Mouse (Mus musculus) intestine, embryonic 15.5 days (tissue): Measurements from ENCODE around the gene Rln1. TPM values are rescaled to one million over a fixed set of nuclear protein-coding genes. Genes with fewer than 3 reads are reported as not detected.

Experiments used
- ATAC-seq: fragments of 200-750 bp; cut with Nextera tagmentation; 2 replicates; pipeline ENCODE4 v1.8.0; 2017; ENCODE audit warnings: moderate TSS enrichment, moderate library complexity
- H3K27ac ChIP-seq: fragments of 300-500 bp; sonication (generic); 2 replicates; pipeline ENCODE4 v1.5.1; 2015; ENCODE audit warnings: mild to moderate bottlenecking, inconsistent platforms
- H3K27me3 ChIP-seq: fragments of 300-500 bp; sonication (generic); replicated peaks from 2 replicates; pipeline ENCODE4 v1.6.1; 2015; ENCODE audit warnings: inconsistent platforms
- H3K36me3 ChIP-seq: fragments of 300-500 bp; sonication (generic); 2 replicates; pipeline ENCODE4 v1.6.1; 2015; ENCODE audit warnings: inconsistent platforms
- H3K4me1 ChIP-seq: fragments of 300-500 bp; sonication (generic); replicated peaks from 2 replicates; pipeline ENCODE4 v1.6.1; 2015; ENCODE audit warnings: inconsistent platforms
- H3K4me2 ChIP-seq: fragments of 300-500 bp; sonication (generic); replicated peaks from 2 replicates; pipeline ENCODE4 v1.6.1; 2015; ENCODE audit warnings: mild to moderate bottlenecking, inconsistent platforms
- H3K4me3 ChIP-seq: fragments of 300-500 bp; sonication (generic); replicated peaks from 2 replicates; pipeline ENCODE4 v1.5.1; 2015; ENCODE audit warnings: inconsistent platforms
- H3K9ac ChIP-seq: fragments of 300-500 bp; sonication (generic); 2 replicates; pipeline ENCODE4 v1.6.1; 2015; ENCODE audit warnings: inconsistent platforms
- H3K9me3 ChIP-seq: fragments of 300-500 bp; sonication (generic); 2 replicates; pipeline ENCODE4 v1.6.1; 2016; ENCODE audit warnings: inconsistent platforms
- WGBS: fragments of 180-500 bp; shearing (Covaris S2); methylation state at CpG from one replicate; pipeline ENCODE4 v1.1.7; 2015; 5-methylcytosine and 5-hydroxymethylcytosine counted together
- polyA plus RNA-seq: library from polyadenylated mRNA; unstranded; fragments of >200 nt; fragmentation: Nextera tagmentation; extraction: Ambion mirVana; gene quantifications from 2 replicates; pipeline ENCODE4 v1.2.1, GENCODE M21; 2015

Gene Rln1
- polyA plus RNA-seq, 1 experiment from 2014 or later, result 0.21 TPM

- H3K36me3 ChIP-seq, result no peaks in the 10 kb centered on the region
- WGBS, result 84% methylated on average over 3 of the region's 3 CpGs
- H3K27me3 ChIP-seq, result no peaks in the 10 kb centered on the region
- H3K9ac ChIP-seq, result no peak overlapping the region
- no peaks in the 10 kb centered on the region for H3K9me3 ChIP-seq
- H3K4me1 ChIP-seq, result peaks cover 3% of the 10 kb centered on the region; the same call in 1 of the 2 replicates
- no peak overlapping the region for H3K4me3 ChIP-seq
- ATAC-seq, result no peak
- no peak overlapping the region for H3K4me2 ChIP-seq
- H3K27ac ChIP-seq, result no peak overlapping the region
Measured at GRCm38 (mm10) chr19:29368671-29369309, 34.3 kb upstream of the Rln1 start.

GRCm38 (mm10) chr19:29368041-29368440 lies 33.6 kb upstream of the Rln1 start:
- Histone ChIP-seq H3K36me3 (no peaks in the 10 kb centered on the region), H3K4me1 (peaks cover 3% of the 10 kb centered on the region; the same call in 1 of the 2 replicates), H3K4me2 (no peak overlapping the region), H3K27me3 (no peaks in the 10 kb centered on the region), H3K9me3 (no peaks in the 10 kb centered on the region), H3K9ac (no peak overlapping the region), H3K27ac (no peak overlapping the region), H3K4me3 (no peak overlapping the region)
- WGBS, result 91% methylated on average over 2 of the region's 2 CpGs
- ATAC-seq, result no peak

GRCm38 (mm10) chr19:29366969-29367622 lies 32.6 kb upstream of the Rln1 start, which contains the start of the genes Plgrkt and Cd274:
Gene Plgrkt, minus strand, starts transcription at chr19:29367390.
Gene Cd274, plus strand, starts transcription at chr19:29367455.
- 2% methylated on average over 26 of the region's 26 CpGs for WGBS
- peak within 1 kb of the TSS; percentile 29; the same call in 1 of the 2 replicates for H3K27ac ChIP-seq

GRCm38 (mm10) chr19:29366226-29366968 lies 31.9 kb upstream of the Rln1 start:
- Histone ChIP-seq H3K4me3 (peak overlapping the region; percentile 49), H3K27ac (no peak overlapping the region), H3K4me2 (peak overlapping the region; percentile 84), H3K27me3 (no peaks in the 10 kb centered on the region), H3K36me3 (no peaks in the 10 kb centered on the region), H3K9me3 (no peaks in the 10 kb centered on the region), H3K4me1 (peaks cover 3% of the 10 kb centered on the region; the same call in 1 of the 2 replicates), H3K9ac (peak overlapping the region; percentile 29; the same call in 1 of the 2 replicates)
- ATAC-seq, result no peak
- 59% methylated on average over 20 of the region's 20 CpGs for WGBS

More at GRCm38 (mm10) chr19:29366969-29367622, 32.6 kb upstream of the Rln1 start, which contains the start of the genes Plgrkt and Cd274:
- Histone ChIP-seq H3K4me3 (peak within 1 kb of the TSS; percentile 49), H3K36me3 (no peaks in the 10 kb centered on the region), H3K4me1 (peaks cover 3% of the 10 kb centered on the region; the same call in 1 of the 2 replicates), H3K9me3 (no peaks in the 10 kb centered on the region), H3K9ac (peak within 1 kb of the TSS; percentile 29), H3K4me2 (peak within 1 kb of the TSS; percentile 84), H3K27me3 (no peaks in the 10 kb centered on the region)
- peak; percentile 90 for ATAC-seq

GRCm38 (mm10) chr19:29365105-29365504 lies 30.6 kb upstream of the Rln1 start:
- no peak for ATAC-seq
- Histone ChIP-seq H3K4me3 (no peak overlapping the region), H3K27ac (no peak overlapping the region), H3K36me3 (no peaks in the 10 kb centered on the region), H3K4me2 (no peak overlapping the region), H3K9me3 (no peaks in the 10 kb centered on the region), H3K9ac (no peak overlapping the region), H3K4me1 (peaks cover 11% of the 10 kb centered on the region; the same call in 1 of the 2 replicates), H3K27me3 (no peaks in the 10 kb centered on the region)
- WGBS, result 29% methylated on average over 3 of the region's 3 CpGs

- Histone ChIP-seq H3K4me3 (no peak overlapping the region), H3K4me1 (peaks cover 11% of the 10 kb centered on the region; the same call in 1 of the 2 replicates), H3K9me3 (no peaks in the 10 kb centered on the region), H3K4me2 (no peak overlapping the region), H3K27me3 (no peaks in the 10 kb centered on the region), H3K27ac (no peak overlapping the region), H3K9ac (no peak overlapping the region), H3K36me3 (no peaks in the 10 kb centered on the region)
- 78% methylated on average over 5 of the region's 5 CpGs for whole genome bisulfite sequencing
- no peak for ATAC-seq
Measured at GRCm38 (mm10) chr19:29364076-29364475, 29.6 kb upstream of the Rln1 start.

GRCm38 (mm10) chr19:29363557-29363956 lies 29.1 kb upstream of the Rln1 start:
- 88% methylated on average over 7 of the region's 7 CpGs for WGBS
- H3K4me2 ChIP-seq, result no peak overlapping the region
- no peaks in the 10 kb centered on the region for H3K9me3 ChIP-seq
- no peak for ATAC-seq
- no peaks in the 10 kb centered on the region for H3K36me3 ChIP-seq
- H3K27ac ChIP-seq, result no peak overlapping the region
- H3K9ac ChIP-seq, result no peak overlapping the region
- H3K4me3 ChIP-seq, result no peak overlapping the region
- H3K4me1 ChIP-seq, result peaks cover 11% of the 10 kb centered on the region; the same call in 1 of the 2 replicates
- H3K27me3 ChIP-seq, result no peaks in the 10 kb centered on the region

GRCm38 (mm10) chr19:29362173-29362930 lies 27.9 kb upstream of the Rln1 start:
- peaks cover 11% of the 10 kb centered on the region; the same call in 1 of the 2 replicates for H3K4me1 ChIP-seq
- H3K4me3 ChIP-seq, result peak overlapping the region; percentile 65
- ATAC-seq, result peak; percentile 42; the same call in 1 of the 2 replicates
- no peaks in the 10 kb centered on the region for H3K9me3 ChIP-seq
- no peaks in the 10 kb centered on the region for H3K36me3 ChIP-seq
- H3K27ac ChIP-seq, result no peak overlapping the region
- 24% methylated on average over 13 of the region's 13 CpGs for WGBS
- no peaks in the 10 kb centered on the region for H3K27me3 ChIP-seq
- peak overlapping the region; percentile 74 for H3K9ac ChIP-seq
- H3K4me2 ChIP-seq, result peak overlapping the region; percentile 78

GRCm38 (mm10) chr19:29361468-29362130 lies 27.1 kb upstream of the Rln1 start:
- H3K27ac ChIP-seq, result peak overlapping the region; percentile 42; the same call in 1 of the 2 replicates

GRCm38 (mm10) chr19:29360251-29360650 lies 25.8 kb upstream of the Rln1 start:
- no peaks in the 10 kb centered on the region for H3K9me3 ChIP-seq
- peak overlapping the region; percentile 78 for H3K4me2 ChIP-seq
- no peak overlapping the region for H3K9ac ChIP-seq
- no peak for ATAC-seq
- WGBS, result 71% methylated on average over 5 of the region's 5 CpGs
- 0 out of 2 replicates have a peak, but pooled peaks cover 8% of the 10 kb centered on the region for H3K4me1 ChIP-seq
- H3K36me3 ChIP-seq, result no peaks in the 10 kb centered on the region
- H3K27ac ChIP-seq, result no peak overlapping the region
- H3K4me3 ChIP-seq, result no peak overlapping the region; the same call in 1 of the 2 replicates
- no peaks in the 10 kb centered on the region for H3K27me3 ChIP-seq

More at GRCm38 (mm10) chr19:29361468-29362130, 27.1 kb upstream of the Rln1 start:
- Histone ChIP-seq H3K9me3 (no peaks in the 10 kb centered on the region), H3K4me3 (peak overlapping the region; percentile 65), H3K27me3 (no peaks in the 10 kb centered on the region), H3K4me1 (peaks cover 9% of the 10 kb centered on the region; the same call in 1 of the 2 replicates), H3K4me2 (peak overlapping the region; percentile 78), H3K9ac (peak overlapping the region; percentile 74), H3K36me3 (no peaks in the 10 kb centered on the region)
- WGBS, result 2% methylated on average over 33 of the region's 33 CpGs
- ATAC-seq, result peak; percentile 99

- Histone ChIP-seq H3K4me1 (0 out of 2 replicates have a peak, but pooled peaks cover 7% of the 10 kb centered on the region), H3K27ac (no peak overlapping the region), H3K9me3 (no peaks in the 10 kb centered on the region), H3K27me3 (no peaks in the 10 kb centered on the region), H3K4me2 (no peak overlapping the region), H3K9ac (no peak overlapping the region), H3K36me3 (no peaks in the 10 kb centered on the region), H3K4me3 (no peak overlapping the region)
- 83% methylated on average over 11 of the region's 11 CpGs for whole genome bisulfite sequencing
- ATAC-seq, result no peak
Measured at GRCm38 (mm10) chr19:29356281-29356680, 21.8 kb upstream of the Rln1 start.
